Mouse (Mus musculus) forelimb bud, embryonic 11.5 days (tissue): Measurements from ENCODE around the gene Cdk2ap2.

Source experiments
- DNase-seq: peaks from one replicate; pipeline ENCODE4 v3.0.0-alpha.2; 2012; ENCODE audit warnings: low read depth, low spot score

Gene Cdk2ap2

GRCm38 (mm10) chr19:4093772-4094171 is 3.2 kb upstream of the Cdk2ap2 start:
- no peak for DNase-seq

- no peak for DNase-seq
Observed at GRCm38 (mm10) chr19:4094348-4094747, 2.6 kb upstream of the Cdk2ap2 start.

GRCm38 (mm10) chr19:4094774-4095303 is 2.1 kb upstream of the Cdk2ap2 start:
- DNase-seq, result no peak

- DNase-seq, result no peak
Observed at GRCm38 (mm10) chr19:4095802-4096201, 1.2 kb upstream of the Cdk2ap2 start.

GRCm38 (mm10) chr19:4097441-4097825 is 451 bp downstream of the Cdk2ap2 start:
- DNase-seq, result peak; percentile 59

GRCm38 (mm10) chr19:4098426-4098825 is 1.4 kb downstream of the Cdk2ap2 start:
- DNase-seq, result no peak

- peak; percentile 89 for DNase-seq
Observed at GRCm38 (mm10) chr19:4099056-4099455, 2.1 kb downstream of the Cdk2ap2 start.

GRCm38 (mm10) chr19:4099837-4100717 is 3.1 kb downstream of the Cdk2ap2 start, which contains the start of gene Pitpnm1:
Pitpnm1 (plus strand) TSS chr19:4099998.
- DNase-seq, result no peak

GRCm38 (mm10) chr19:4100718-4101261 is 3.8 kb downstream of the Cdk2ap2 start:
- no peak for DNase-seq

GRCm38 (mm10) chr19:4101466-4101865 is 4.5 kb downstream of the Cdk2ap2 start:
- no peak for DNase-seq

GRCm38 (mm10) chr19:4102049-4102448 is 5.1 kb downstream of the Cdk2ap2 start:
- DNase-seq, result no peak

- DNase-seq, result no peak
Observed at GRCm38 (mm10) chr19:4102626-4103025, 5.6 kb downstream of the Cdk2ap2 start.

- DNase-seq, result no peak
Observed at GRCm38 (mm10) chr19:4103294-4103693, 6.3 kb downstream of the Cdk2ap2 start.

- DNase-seq, result no peak
Observed at GRCm38 (mm10) chr19:4103792-4104191, 6.8 kb downstream of the Cdk2ap2 start.

GRCm38 (mm10) chr19:4104675-4105194 is 7.8 kb downstream of the Cdk2ap2 start:
- DNase-seq, result no peak

- DNase-seq, result no peak
Observed at GRCm38 (mm10) chr19:4106654-4107053, 9.7 kb downstream of the Cdk2ap2 start.

GRCm38 (mm10) chr19:4108535-4108934 is 11.6 kb downstream of the Cdk2ap2 start:
- DNase-seq, result no peak

- no peak for DNase-seq
Observed at GRCm38 (mm10) chr19:4112063-4112960, 15.3 kb downstream of the Cdk2ap2 start.

GRCm38 (mm10) chr19:4113186-4113805 is 16.3 kb downstream of the Cdk2ap2 start:
- DNase-seq, result no peak

- no peak for DNase-seq
Observed at GRCm38 (mm10) chr19:4113806-4114230, 16.8 kb downstream of the Cdk2ap2 start.

GRCm38 (mm10) chr19:4114551-4114950 is 17.6 kb downstream of the Cdk2ap2 start:
- no peak for DNase-seq
